Mouse (Mus musculus) midbrain, embryonic 12.5 days (tissue): ENCODE data around the gene Trim69. TPM values are rescaled to one million over a fixed set of nuclear protein-coding genes. Genes with fewer than 3 reads are reported as not detected.

Experiments used
- ATAC-seq: fragments of 200-750 bp; cut with Nextera tagmentation; 2 replicates; pipeline ENCODE4 v1.8.0; 2017; ENCODE audit warnings: low read depth, moderate TSS enrichment, moderate library complexity; ENCODE audit not compliant: low FRiP score
- H3K27ac ChIP-seq: fragments of 300-500 bp; sonication (generic); replicated peaks from 2 replicates; pipeline ENCODE4 v1.5.1; 2016; ENCODE audit warnings: mild to moderate bottlenecking
- H3K27me3 ChIP-seq: fragments of 300-500 bp; sonication (generic); 2 replicates; pipeline ENCODE4 v1.6.1; 2016; ENCODE audit warnings: mild to moderate bottlenecking
- H3K36me3 ChIP-seq: fragments of 300-500 bp; sonication (generic); 2 replicates; pipeline ENCODE4 v1.6.1; 2016
- H3K4me1 ChIP-seq: fragments of 300-500 bp; sonication (generic); 2 replicates; pipeline ENCODE4 v1.6.1; 2016
- H3K4me2 ChIP-seq: fragments of 300-500 bp; sonication (generic); replicated peaks from 2 replicates; pipeline ENCODE4 v1.6.1; 2016; ENCODE audit warnings: mild to moderate bottlenecking, moderate library complexity
- H3K4me3 ChIP-seq: fragments of 300-500 bp; sonication (generic); 2 replicates; pipeline ENCODE4 v1.5.1; 2016; ENCODE audit warnings: mild to moderate bottlenecking
- H3K9ac ChIP-seq: fragments of 300-500 bp; sonication (generic); replicated peaks from 2 replicates; pipeline ENCODE4 v1.6.1; 2016; ENCODE audit warnings: mild to moderate bottlenecking, moderate library complexity
- H3K9me3 ChIP-seq: fragments of 300-500 bp; sonication (generic); 2 replicates; pipeline ENCODE4 v1.6.1; 2016; ENCODE audit warnings: mild to moderate bottlenecking
- WGBS: fragments of 180-500 bp; shearing (Covaris S2); methylation state at CpG from one replicate; pipeline ENCODE4 v1.1.7; 2016; 5-methylcytosine and 5-hydroxymethylcytosine counted together
- polyA plus RNA-seq: library from polyadenylated mRNA; unstranded; fragments of >200 nt; fragmentation: Nextera tagmentation; extraction: Ambion mirVana; gene quantifications from 2 replicates; pipeline ENCODE4 v1.2.1, GENCODE M21; 2016

Trim69 gene
- polyA plus RNA-seq: not detected in 2 replicates

DNA sequence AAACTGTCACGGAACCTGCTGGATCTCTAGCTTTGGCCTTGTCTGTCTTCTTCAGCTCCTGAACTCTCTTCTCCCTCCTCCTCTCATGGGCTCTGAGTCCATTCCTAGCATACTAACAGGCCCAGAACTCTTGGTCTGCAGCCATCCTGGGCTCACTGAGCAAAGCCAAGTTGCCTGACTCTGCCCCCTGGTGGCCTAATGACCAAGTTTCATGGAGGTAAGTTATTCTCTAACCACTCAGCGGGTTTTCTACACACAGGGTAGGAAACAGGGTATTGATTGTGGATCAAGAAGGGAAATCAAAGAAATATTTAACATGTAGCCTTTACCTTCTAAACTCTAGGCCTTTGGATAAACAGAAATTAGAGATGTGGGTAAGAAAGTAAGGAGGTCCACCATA is at the start of gene Trim69:
Gene Trim69, plus strand, starts transcription at position 21 of the 400 bp plus-strand sequence.
- Histone ChIP-seq H3K27ac (no peak within 1 kb of the TSS), H3K4me3 (no peak within 1 kb of the TSS), H3K9ac (no peak within 1 kb of the TSS), H3K27me3 (no peaks in the 10 kb centered on the region), H3K36me3 (no peaks in the 10 kb centered on the region), H3K9me3 (no peaks in the 10 kb centered on the region), H3K4me1 (no peaks in the 10 kb centered on the region), H3K4me2 (no peak within 1 kb of the TSS)
- peak; percentile 74 for ATAC-seq
- WGBS: 43% methylated on average over 2 of the region's 2 CpGs

DNA sequence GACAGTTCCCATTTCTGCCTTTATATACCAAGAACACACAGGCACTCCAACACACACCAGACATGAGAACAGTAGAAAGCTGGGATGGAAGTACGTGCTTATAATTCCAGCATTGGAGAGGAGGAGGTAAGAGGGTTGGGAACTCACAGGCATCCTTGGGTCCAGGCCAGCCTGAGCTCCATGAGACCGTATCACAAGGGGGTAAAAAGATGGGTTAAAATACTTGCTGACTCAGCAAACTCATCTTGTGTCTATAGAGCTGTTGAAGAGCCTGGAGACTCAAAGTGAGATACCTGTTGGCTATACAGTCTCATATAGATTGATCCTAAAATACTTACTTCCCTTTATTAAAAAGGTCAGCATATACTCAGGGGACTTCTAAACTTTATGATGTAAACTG is 43.6 kb upstream of the Trim69 start:
- no peak for ATAC-seq
- H3K27me3 ChIP-seq: no peaks in the 10 kb centered on the region
- no peak overlapping the region for H3K27ac ChIP-seq
- H3K4me2 ChIP-seq: peak overlapping the region; percentile 67
- H3K9ac ChIP-seq: no peak overlapping the region
- H3K4me3 ChIP-seq: peak overlapping the region; percentile 81; the same call in 1 of the 2 replicates
- H3K9me3 ChIP-seq: no peaks in the 10 kb centered on the region
- H3K36me3 ChIP-seq: peaks cover 18% of the 10 kb centered on the region
- peaks cover 17% of the 10 kb centered on the region for H3K4me1 ChIP-seq
- WGBS: 89% methylated on average over 2 of the region's 2 CpGs

DNA sequence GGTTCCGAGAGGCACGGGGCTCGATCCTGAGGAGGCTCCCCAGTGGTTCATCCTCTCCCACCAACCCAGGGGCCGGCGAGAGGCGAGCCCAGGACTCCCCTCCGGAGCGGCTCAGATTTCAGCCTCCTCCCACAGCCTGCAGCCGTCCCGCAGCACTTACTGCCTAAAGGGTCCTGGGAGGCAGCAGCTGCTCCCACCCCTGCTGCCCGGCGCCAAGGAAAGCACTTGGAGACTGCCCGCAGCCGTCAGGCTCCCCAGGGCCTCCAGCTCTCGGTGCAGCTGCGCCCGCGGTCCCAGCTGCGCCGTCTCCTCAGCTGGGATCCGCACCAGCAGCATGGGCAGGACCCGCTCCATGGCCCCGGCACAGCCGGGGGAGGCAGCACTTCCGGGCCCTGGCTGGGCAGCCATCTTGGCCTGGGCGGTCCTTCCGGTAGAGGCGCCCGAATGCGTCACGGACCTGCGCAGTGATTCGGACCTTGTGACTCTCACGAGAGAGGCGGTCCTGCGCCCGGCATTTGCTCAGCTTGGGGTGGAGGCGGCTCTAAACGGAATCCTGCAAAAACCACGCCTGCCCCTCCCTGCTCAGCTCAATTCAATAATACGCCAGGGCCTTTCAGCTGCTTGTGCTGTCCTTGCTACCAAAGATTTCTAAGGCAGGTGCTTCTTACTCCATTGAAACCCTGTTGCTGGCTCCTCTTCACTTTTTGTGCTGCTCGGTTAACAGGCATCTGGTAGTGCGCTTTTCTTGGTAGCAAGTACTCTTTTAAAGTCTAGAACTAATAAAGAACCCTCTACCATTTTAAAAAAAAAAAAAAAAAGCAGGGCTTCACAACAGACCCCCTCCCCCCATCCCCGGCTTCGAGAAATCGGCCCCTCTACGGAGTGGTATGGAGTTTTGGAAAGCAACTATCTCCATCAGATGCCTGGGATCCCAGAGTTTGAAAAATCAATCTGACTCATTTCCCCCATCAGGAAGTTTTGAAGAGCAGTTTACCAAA is 42.2 kb upstream of the Trim69 start, which contains the start of gene Spg11:
Gene Spg11, minus strand, starts transcription at position 426 of the 998 bp plus-strand sequence.
- peak within 1 kb of the TSS; percentile 67 for H3K4me2 ChIP-seq
- peak within 1 kb of the TSS; percentile 97 for H3K27ac ChIP-seq
- peak within 1 kb of the TSS; percentile 81 for H3K4me3 ChIP-seq
- H3K4me1 ChIP-seq: peaks cover 17% of the 10 kb centered on the region
- no peaks in the 10 kb centered on the region for H3K27me3 ChIP-seq
- H3K36me3 ChIP-seq: peaks cover 13% of the 10 kb centered on the region
- WGBS: under 1% methylated on average over 45 of the region's 47 CpGs
- peak within 1 kb of the TSS; percentile 88 for H3K9ac ChIP-seq
- no peaks in the 10 kb centered on the region for H3K9me3 ChIP-seq
- peak; percentile 99 for ATAC-seq

DNA sequence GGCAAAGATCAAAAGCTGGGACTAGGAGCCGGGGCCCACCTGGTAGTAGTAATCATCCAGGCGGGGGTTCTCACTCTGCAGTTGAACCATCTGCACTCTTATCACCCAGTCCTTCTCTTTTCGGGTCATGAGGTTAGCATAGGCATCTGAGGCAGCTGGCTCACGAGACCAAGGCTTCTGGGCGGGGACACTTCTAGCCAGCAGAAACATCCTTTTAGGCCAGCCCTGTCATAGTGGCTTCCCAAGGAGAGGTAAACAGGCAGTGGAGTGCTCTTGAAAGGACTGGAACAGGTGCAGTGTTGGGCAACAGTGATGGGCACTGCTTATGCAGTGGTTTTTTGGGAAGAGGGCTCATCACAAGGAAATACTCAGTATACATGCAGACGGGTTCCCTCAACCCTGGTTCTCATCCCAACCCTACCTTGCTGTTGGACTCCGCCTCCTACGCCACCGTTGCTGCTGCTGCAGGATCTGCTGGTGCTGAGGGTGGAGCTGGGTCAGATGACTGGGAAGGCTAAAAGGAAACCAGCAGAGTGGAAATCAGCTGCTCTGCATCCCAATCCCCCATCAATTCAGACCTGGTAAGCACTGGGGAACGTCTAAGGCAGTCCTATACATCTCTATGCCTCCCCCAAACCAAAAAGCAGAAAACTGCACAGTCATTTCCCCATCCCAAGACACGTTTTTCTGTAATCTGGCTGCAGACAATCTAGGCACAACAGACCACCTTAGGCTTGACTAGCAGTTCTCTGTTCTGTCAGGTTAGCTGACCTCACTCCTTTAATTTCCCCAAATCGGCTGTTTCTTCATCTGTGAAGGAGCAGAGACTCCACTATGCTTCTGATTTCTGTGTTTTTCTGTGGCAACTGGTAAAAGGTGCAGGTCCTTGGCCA is 34.6 kb upstream of the Trim69 start:
- Histone ChIP-seq H3K36me3 (no peaks in the 10 kb centered on the region), H3K9me3 (no peaks in the 10 kb centered on the region), H3K9ac (no peak overlapping the region), H3K4me3 (no peak overlapping the region), H3K27ac (no peak overlapping the region), H3K27me3 (no peaks in the 10 kb centered on the region; the same call in 1 of the 2 replicates), H3K4me1 (no peaks in the 10 kb centered on the region), H3K4me2 (no peak overlapping the region)
- no peak for ATAC-seq
- WGBS: 56% methylated on average over 12 of the region's 12 CpGs

DNA sequence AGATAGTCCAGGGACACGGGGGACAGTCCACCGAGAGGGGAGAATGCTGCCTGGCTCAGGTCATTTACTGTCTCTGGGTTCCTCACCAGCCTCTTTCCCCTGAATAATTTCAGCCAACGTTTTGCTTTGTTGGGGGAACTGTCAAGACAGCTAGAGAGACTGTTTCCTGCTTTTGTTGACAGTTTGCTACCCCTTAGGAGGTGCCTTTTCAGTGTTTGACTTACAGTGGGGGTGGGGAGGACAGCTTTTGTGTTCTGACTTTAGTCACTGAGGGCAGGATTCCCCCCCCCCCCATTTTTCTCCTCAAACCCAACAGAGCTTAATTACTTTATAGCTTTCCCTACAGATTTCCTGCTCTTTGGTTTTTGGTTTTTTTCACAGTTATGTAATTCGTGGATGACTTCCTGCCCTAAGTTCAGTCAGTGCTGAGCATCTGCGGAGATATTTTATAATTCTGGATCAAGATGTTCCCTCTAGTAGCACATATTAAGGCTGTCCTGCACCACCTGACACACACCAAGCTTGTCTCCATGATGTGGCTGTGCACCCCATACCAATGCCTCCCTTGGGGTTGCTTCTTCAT is 33.6 kb upstream of the Trim69 start:
- no peak overlapping the region for H3K9ac ChIP-seq
- H3K9me3 ChIP-seq: no peaks in the 10 kb centered on the region
- H3K4me2 ChIP-seq: no peak overlapping the region
- H3K4me1 ChIP-seq: no peaks in the 10 kb centered on the region
- H3K27me3 ChIP-seq: no peaks in the 10 kb centered on the region; the same call in 1 of the 2 replicates
- no peaks in the 10 kb centered on the region for H3K36me3 ChIP-seq
- 52% methylated on average over 5 of the region's 5 CpGs for WGBS
- no peak overlapping the region for H3K27ac ChIP-seq
- H3K4me3 ChIP-seq: no peak overlapping the region
- ATAC-seq: no peak

DNA sequence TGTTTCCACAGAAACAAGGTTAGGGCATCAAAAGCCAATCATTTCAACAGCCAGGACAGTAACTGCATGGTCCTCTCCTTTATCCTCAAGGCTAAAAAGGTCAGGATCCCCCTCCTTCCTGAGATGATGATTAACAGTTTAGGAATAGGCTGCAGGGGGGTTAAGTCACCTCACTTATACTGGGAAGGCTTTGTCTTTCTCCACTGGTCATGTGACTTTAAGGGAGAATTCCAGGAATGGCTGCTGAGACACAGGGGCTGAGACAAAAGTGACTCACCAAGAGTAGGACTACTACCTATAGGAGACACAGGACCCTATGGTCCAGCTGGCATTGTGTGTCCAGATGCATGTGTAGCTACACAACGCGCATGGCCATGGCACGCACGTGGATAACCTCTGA is 32.9 kb upstream of the Trim69 start:
- H3K27me3 ChIP-seq: no peaks in the 10 kb centered on the region; the same call in 1 of the 2 replicates

DNA sequence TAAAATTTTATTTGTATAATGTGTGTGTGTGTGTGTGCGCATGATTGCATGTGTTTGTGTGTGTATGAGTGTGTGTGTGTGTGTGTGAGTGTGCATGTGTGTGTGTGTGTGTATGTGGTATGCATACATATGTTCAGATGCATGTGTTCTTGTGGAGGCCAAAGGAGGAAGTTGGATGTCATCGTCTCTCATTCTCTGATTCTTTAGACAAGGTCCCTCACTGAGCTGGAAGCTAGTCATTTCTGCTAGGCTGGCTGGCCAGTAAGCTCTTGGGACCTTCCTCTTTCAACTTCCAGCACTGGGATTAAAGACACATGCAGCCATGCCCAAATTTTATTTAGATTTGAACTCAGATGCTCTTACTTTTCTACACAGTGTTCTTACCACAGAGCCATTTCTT is 28.4 kb upstream of the Trim69 start:
- no peak overlapping the region for H3K9ac ChIP-seq
- no peak overlapping the region for H3K4me3 ChIP-seq
- no peaks in the 10 kb centered on the region for H3K4me1 ChIP-seq
- no peak overlapping the region for H3K4me2 ChIP-seq
- H3K36me3 ChIP-seq: no peaks in the 10 kb centered on the region
- H3K9me3 ChIP-seq: no peaks in the 10 kb centered on the region
- ATAC-seq: no peak
- 78% methylated on average over 2 of the region's 2 CpGs for WGBS
- H3K27me3 ChIP-seq: no peaks in the 10 kb centered on the region
- no peak overlapping the region for H3K27ac ChIP-seq

More for the DNA sequence above, 32.9 kb upstream of the Trim69 start:
- 94% methylated on average over 4 of the region's 4 CpGs for WGBS
- Histone ChIP-seq H3K4me2 (no peak overlapping the region), H3K9ac (no peak overlapping the region), H3K9me3 (no peaks in the 10 kb centered on the region), H3K36me3 (no peaks in the 10 kb centered on the region), H3K4me3 (no peak overlapping the region), H3K4me1 (no peaks in the 10 kb centered on the region), H3K27ac (no peak overlapping the region)
- no peak for ATAC-seq

DNA sequence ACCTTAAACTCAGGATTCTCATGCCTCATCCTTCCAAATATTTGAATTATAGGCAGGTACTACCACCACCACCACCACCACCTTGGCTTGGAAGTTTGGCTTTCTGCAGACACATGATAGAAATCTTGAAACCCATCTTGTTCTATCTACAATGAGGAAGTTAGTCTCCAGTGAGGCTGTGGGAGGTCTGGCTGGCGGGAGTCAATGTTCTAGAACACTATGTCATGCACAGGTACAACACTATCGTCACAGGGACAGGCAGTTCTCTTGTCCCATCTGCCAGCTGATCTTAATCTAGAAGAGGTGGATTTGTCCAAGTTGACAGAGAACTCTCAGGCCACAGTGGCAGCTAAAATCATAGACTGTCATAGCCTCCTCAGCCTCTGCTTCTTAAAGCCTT is 27.9 kb upstream of the Trim69 start:
- 81% methylated on average over 2 of the region's 2 CpGs for WGBS
- Histone ChIP-seq H3K36me3 (no peaks in the 10 kb centered on the region), H3K9ac (no peak overlapping the region), H3K27me3 (no peaks in the 10 kb centered on the region), H3K9me3 (no peaks in the 10 kb centered on the region), H3K4me1 (no peaks in the 10 kb centered on the region), H3K4me2 (no peak overlapping the region), H3K4me3 (no peak overlapping the region), H3K27ac (no peak overlapping the region)
- no peak for ATAC-seq

DNA sequence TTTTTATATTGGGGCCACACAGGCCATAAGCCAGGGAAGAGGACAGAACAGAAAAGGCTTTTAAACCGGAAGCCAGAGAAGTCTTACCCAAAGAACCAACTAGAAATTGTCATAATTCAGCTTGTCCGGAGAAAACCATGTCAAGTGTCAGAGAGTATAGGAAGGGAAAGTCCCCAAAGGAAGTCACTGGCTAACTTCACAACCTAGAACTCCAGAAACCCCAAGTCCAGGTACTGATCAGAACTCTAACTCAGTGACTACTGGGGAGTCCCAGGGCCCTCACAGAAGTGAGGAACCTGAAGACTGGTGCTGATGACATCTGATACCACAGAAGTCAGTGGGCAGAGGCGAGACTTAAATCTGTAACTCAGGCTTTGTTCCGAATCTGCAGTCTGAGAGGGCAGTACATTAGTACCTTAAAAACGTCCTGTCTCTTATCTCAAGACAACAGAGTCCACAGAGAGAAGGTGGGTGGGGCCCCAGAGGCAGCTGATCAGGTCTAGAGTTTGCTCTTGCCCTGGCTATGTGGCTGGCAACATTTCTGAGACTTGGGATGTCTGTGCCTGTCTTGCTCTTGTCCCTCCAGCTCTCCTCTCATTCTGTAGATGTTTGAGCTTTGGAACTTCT is 22.5 kb upstream of the Trim69 start:
- Histone ChIP-seq H3K9me3 (no peaks in the 10 kb centered on the region), H3K9ac (no peak overlapping the region), H3K4me3 (no peak overlapping the region), H3K27me3 (no peaks in the 10 kb centered on the region), H3K4me1 (no peaks in the 10 kb centered on the region), H3K4me2 (no peak overlapping the region), H3K27ac (no peak overlapping the region), H3K36me3 (no peaks in the 10 kb centered on the region)
- ATAC-seq: no peak
- WGBS: 69% methylated on average over 5 of the region's 5 CpGs

DNA sequence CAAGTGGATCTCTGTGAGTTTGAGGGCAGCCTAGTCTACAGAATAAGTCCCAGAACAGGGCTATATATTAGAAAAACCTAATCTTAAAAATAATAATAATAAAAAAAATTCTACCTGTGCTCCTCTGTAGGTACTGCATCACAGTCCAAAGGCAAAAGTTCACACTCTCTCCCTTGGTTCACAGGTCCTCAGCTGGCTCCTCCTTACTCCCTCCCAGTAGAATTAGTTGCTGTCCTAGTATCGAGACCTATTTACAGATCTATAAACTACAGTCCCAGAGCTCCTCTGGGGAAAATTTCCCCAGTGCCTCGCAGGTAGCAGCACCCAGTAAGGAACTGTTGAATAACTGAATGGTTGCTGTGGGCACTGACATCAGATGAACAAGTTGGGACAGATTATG is 19.7 kb upstream of the Trim69 start:
- H3K4me3 ChIP-seq: no peak overlapping the region
- 84% methylated on average over 2 of the region's 2 CpGs for WGBS
- H3K4me2 ChIP-seq: no peak overlapping the region
- no peaks in the 10 kb centered on the region for H3K9me3 ChIP-seq
- no peaks in the 10 kb centered on the region for H3K4me1 ChIP-seq
- no peaks in the 10 kb centered on the region for H3K27me3 ChIP-seq
- no peak overlapping the region for H3K27ac ChIP-seq
- ATAC-seq: no peak
- no peak overlapping the region for H3K9ac ChIP-seq
- H3K36me3 ChIP-seq: no peaks in the 10 kb centered on the region

DNA sequence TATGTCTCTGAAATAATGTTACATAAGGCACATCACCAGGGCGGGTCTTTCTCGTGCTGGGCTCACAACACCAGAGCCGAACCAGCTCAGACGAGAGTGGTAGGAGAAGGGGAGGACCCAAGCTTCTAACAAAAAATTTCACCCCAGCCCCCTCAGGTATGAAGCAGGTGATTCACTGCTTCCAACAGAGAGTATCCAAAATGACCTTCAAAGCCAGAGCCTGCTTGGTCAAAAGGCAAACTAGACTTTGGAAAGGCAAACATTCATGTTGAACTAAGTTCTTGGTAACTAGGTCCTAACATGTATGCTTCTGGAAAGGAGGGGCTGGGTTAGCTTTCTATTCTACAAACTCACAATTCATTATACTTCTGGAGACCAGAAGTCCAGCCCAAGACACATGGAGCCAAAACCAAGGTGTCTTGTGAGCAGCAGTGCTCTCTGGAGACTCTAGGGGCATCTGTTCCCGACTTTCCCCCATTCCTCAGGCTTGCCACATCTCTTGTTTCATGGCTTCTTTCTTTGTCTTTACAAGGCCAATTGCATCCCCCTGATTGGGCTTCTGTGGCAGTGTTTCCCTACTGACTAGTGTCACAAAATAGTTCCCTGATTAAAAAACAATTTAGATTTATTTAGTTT is 19.1 kb upstream of the Trim69 start:
- no peaks in the 10 kb centered on the region for H3K4me1 ChIP-seq
- 76% methylated on average over 5 of the region's 5 CpGs for WGBS

More for the DNA sequence above, 19.1 kb upstream of the Trim69 start:
- H3K27me3 ChIP-seq: no peaks in the 10 kb centered on the region
- no peaks in the 10 kb centered on the region for H3K9me3 ChIP-seq
- no peak overlapping the region for H3K27ac ChIP-seq
- no peak overlapping the region for H3K4me2 ChIP-seq
- H3K9ac ChIP-seq: no peak overlapping the region
- no peak for ATAC-seq
- no peak overlapping the region for H3K4me3 ChIP-seq
- no peaks in the 10 kb centered on the region for H3K36me3 ChIP-seq
